Mouse (Mus musculus): Measurements from ENCODE around the gene Miga1. TPM values are rescaled to one million over a fixed set of nuclear protein-coding genes. Genes with fewer than 3 reads are reported as not detected.
A peak's percentile ranks its signal among the peaks of the same experiment; 100 is the strongest.

Miga1 gene
- polyA plus RNA-seq (2016; fragmentation: Nextera tagmentation; extraction: Ambion mirVana) = 24.2 and 25.8 TPM in 2 replicates

DNA sequence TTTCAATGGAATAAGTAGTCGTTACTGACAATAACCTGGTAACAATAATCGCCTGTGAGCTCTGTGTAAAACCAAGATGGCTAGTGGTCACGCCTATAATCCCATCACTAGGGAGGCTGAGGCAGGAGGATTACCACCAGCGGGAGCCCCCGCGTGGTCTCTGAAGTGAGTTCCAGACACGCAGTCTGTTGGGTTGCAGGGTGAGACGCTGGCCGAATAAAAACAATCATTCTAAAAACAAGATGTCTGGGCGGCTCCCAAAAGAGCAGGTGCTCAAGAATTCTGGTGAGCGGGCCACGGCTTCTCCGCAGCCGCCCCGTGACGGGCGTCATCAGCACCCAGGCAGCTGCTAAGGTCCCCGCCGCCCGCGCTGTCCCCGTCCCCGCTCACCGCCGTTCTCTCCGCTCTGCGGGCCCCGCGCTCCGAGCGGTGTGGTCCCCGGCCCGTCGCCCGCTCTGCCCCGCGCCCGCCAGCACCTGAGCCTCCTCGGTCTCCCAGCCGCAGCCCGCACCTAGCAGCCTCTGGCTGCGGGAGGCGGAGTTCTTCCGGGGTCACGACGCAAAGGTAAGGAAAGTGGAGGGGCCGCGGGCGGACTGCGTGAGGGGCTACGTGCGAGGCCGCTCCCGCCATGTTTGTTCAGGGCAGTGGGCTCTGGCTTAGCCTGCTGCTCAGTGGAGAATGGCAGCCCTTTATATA, at the start of gene Miga1:
TSS of gene Miga1 (minus strand) at position 546 of the 696 bp plus-strand sequence.
- Histone ChIP-seq H3K36me3 (peaks cover 21% of the 10 kb centered on the region), H3K4me1 (peaks cover 6% of the 10 kb centered on the region; the same call in 1 of the 2 replicates), H3K27ac (replicated peaks) (peak within 1 kb of the TSS; percentile 56), H3K27me3 (no peaks in the 10 kb centered on the region), H3K4me2 (replicated peaks) (peak within 1 kb of the TSS; percentile 50), H3K4me3 (peak within 1 kb of the TSS; percentile 92), H3K9ac (replicated peaks) (peak within 1 kb of the TSS; percentile 80), H3K9me3 (no peaks in the 10 kb centered on the region)
- 3% methylated on average over 54 of the region's 54 CpGs for WGBS
- ATAC-seq (ENCODE audit: low FRiP score, low read depth) = peak; percentile 94

DNA sequence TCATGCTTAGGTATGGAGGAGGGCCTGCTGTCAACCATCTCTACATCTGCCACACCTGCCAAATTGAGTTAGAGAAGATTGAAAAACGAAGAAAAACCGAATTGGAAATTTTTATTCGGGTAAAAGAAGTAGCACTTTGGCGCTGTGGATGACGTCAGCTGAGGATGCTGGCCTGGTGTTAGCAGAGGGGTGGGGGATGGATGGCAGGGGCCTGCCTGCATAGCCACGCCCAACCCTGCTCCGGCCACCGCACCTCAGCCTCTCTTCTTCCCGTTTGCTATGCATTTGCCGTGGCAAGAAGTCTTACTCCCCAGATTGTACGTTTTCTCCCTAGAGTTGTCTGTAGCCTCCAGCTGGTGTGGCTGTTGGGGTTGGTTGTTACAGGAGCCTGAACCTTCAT, 43.9 kb upstream of the Miga1 start:
- peaks cover 68% of the 10 kb centered on the region for H3K36me3 ChIP-seq
- WGBS = 76% methylated on average over 11 of the region's 11 CpGs
- no peak overlapping the region for H3K9ac ChIP-seq (replicated peaks)
- H3K9me3 ChIP-seq = no peaks in the 10 kb centered on the region
- H3K27me3 ChIP-seq = no peaks in the 10 kb centered on the region
- no peak overlapping the region for H3K4me2 ChIP-seq (replicated peaks)
- no peak overlapping the region for H3K4me3 ChIP-seq
- ATAC-seq (ENCODE audit: low FRiP score, low read depth) = no peak
- no peaks in the 10 kb centered on the region for H3K4me1 ChIP-seq
- H3K27ac ChIP-seq (replicated peaks) = no peak overlapping the region

DNA sequence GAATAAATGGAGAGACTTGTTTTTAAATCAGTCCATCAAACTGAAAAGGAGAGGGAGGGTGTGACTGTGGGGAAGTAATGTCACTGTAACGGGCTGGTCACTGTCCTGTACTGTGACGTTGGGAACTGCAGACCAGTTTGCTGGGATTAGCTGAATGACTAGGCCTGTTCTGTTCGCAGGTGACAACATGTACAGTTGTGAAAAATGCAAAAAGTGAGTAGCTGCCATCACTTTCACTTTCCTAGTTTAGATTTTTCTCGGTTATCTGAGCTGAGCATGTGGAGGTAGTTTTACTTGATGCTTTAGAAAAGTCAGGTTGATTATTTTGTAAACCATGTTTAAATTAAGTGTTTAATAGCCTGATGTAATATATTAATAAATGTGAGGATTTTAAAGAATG, 35.9 kb upstream of the Miga1 start:
- Histone ChIP-seq H3K4me2 (replicated peaks) (no peak overlapping the region), H3K9ac (replicated peaks) (no peak overlapping the region), H3K9me3 (no peaks in the 10 kb centered on the region), H3K36me3 (peaks cover 60% of the 10 kb centered on the region), H3K27ac (replicated peaks) (no peak overlapping the region), H3K27me3 (no peaks in the 10 kb centered on the region), H3K4me1 (no peaks in the 10 kb centered on the region), H3K4me3 (no peak overlapping the region)
- 92% methylated on average over 4 of the region's 4 CpGs for WGBS
- no peak for ATAC-seq (ENCODE audit: low FRiP score, low read depth)

DNA sequence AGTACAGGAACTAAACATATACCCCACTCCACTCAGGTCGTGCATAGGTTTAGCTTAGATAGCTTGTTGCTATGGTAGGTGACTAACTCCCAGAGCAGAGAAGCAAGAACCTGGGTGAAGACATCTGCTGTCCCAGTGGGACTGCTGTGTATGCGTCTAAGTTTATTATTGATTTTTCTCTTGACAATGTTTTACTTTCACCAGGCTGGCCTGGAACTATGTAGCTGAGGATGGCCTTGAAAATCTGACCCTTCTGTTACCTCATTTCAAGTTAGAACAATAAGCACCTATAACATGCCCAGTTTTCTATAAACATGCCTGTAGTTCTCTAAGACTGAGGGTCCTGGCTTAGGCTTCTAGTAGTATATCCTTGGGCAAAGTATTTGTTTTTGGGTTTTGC, 24.0 kb upstream of the Miga1 start:
- Histone ChIP-seq H3K4me3 (no peak overlapping the region), H3K4me2 (replicated peaks) (no peak overlapping the region), H3K27ac (replicated peaks) (no peak overlapping the region), H3K9me3 (no peaks in the 10 kb centered on the region), H3K4me1 (no peaks in the 10 kb centered on the region), H3K9ac (replicated peaks) (no peak overlapping the region), H3K27me3 (no peaks in the 10 kb centered on the region), H3K36me3 (peaks cover 83% of the 10 kb centered on the region)
- no peak for ATAC-seq (ENCODE audit: low FRiP score, low read depth)
- 95% methylated on average over 2 of the region's 2 CpGs for WGBS

DNA sequence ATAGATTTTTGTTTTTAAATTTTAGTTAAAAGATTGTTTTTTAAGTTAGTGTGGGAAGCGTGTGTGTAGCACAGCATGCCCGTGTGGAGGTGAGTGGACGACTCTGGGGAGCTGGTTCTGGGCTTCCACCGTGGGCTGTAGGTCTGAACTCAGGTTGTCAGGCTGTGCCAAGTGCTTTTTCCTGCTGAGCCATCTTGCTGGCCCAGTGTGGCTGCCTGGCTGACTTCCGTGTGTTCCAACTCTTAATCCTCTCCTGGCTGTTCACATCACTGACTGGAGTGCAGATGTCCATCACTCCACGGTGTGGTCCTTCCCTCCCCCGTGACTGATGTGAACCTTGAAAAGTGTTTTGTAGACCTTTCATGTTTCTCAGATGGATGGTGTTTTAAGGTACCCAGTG, 18.9 kb upstream of the Miga1 start:
- Histone ChIP-seq H3K4me3 (no peak overlapping the region), H3K4me1 (no peaks in the 10 kb centered on the region), H3K27me3 (no peaks in the 10 kb centered on the region), H3K27ac (replicated peaks) (no peak overlapping the region), H3K36me3 (peaks cover 43% of the 10 kb centered on the region), H3K9ac (replicated peaks) (no peak overlapping the region), H3K4me2 (replicated peaks) (no peak overlapping the region), H3K9me3 (no peaks in the 10 kb centered on the region)
- WGBS = 81% methylated on average over 7 of the region's 7 CpGs
- no peak for ATAC-seq (ENCODE audit: low FRiP score, low read depth)

DNA sequence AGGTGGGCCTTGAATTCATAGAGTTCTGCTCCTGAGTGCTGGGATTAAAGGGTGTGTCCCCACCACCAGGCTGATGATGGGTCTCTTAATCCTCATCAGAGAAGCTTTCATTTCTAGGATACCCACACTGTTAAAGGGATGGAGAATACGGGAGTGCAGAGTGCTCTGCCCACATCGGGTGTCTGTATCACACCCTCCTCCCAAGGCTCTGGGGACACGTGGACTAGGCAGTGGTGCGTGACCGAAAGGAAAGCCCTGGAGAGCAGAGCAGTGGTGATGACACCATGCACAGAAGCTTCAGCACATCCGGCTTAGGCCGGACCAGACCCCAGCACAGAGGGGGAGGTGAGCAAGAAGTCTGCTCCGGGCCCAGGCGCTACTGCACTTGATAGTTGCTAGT, 16.5 kb upstream of the Miga1 start:
- no peak overlapping the region for H3K27ac ChIP-seq (replicated peaks)
- H3K9me3 ChIP-seq = no peaks in the 10 kb centered on the region
- WGBS = 77% methylated on average over 9 of the region's 9 CpGs
- no peak overlapping the region for H3K4me3 ChIP-seq
- H3K36me3 ChIP-seq = peaks cover 21% of the 10 kb centered on the region
- H3K4me2 ChIP-seq (replicated peaks) = no peak overlapping the region
- no peaks in the 10 kb centered on the region for H3K27me3 ChIP-seq
- no peak overlapping the region for H3K9ac ChIP-seq (replicated peaks)
- ATAC-seq (ENCODE audit: low FRiP score, low read depth) = no peak
- H3K4me1 ChIP-seq = peaks cover 11% of the 10 kb centered on the region; the same call in 1 of the 2 replicates

DNA sequence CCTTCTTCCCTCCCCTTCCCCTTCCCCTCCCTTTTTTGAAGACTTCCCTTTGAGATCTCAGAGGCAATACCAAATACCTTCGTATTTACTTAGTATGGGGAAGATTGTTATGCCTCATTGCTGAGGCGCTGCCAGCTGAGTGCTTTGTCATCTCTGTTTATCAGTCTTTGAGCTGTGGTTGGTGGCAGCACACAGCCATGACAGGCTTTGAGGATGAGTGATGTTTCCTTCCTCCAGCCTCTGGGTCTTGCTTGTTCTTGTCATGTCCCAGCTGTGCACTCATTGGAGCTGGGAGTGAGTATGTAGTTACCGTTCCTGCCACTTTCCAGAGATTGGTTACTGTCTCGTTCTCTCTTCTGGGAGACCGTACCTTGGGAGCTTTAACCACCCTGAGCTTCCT, 15.2 kb upstream of the Miga1 start:
- H3K27me3 ChIP-seq = no peaks in the 10 kb centered on the region
- H3K9ac ChIP-seq (replicated peaks) = no peak overlapping the region
- no peak overlapping the region for H3K27ac ChIP-seq (replicated peaks)
- no peak overlapping the region for H3K4me2 ChIP-seq (replicated peaks)
- peaks cover 16% of the 10 kb centered on the region; the same call in 1 of the 2 replicates for H3K4me1 ChIP-seq
- no peak overlapping the region for H3K4me3 ChIP-seq
- H3K9me3 ChIP-seq = no peaks in the 10 kb centered on the region
- H3K36me3 ChIP-seq = peaks cover 11% of the 10 kb centered on the region
- 91% methylated on average over 5 of the region's 5 CpGs for WGBS
- ATAC-seq (ENCODE audit: low FRiP score, low read depth) = no peak

DNA sequence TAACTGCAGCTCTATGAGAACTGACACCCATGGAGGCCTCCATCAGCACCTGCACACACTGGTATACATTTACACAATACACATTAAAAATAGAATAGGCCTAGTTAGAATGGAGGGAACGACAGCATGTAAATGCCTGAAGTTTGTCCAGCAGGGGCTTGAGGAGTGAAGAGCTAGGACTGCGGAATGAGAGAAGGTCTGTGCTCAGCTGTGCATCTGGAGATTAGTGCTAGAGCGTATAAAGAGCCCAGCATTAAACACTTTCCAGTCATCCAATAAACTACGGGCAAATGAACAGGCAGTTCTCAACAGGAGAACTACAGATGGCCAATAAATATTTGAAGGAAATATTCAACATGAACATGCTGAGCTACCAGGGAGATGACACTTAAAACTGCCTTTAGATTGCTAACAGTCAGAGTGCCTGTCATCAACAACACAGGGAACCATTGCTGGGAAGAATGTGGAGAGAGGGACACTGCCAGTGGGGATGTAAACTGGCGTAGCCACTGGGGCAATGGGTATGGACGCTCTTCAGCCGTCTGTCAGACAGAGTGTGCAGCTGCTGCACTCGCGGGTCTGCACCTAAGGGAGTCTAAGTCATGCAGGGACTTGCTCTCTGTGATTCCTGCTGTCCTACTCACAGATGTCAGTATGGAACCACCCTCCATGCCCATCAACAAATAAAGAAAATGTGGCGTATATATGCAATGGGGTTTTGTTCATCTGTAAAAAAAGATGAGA, 13.4 kb upstream of the Miga1 start:
- H3K36me3 ChIP-seq = peaks cover 2% of the 10 kb centered on the region; the same call in 1 of the 2 replicates
- WGBS = 74% methylated on average over 10 of the region's 10 CpGs
- no peaks in the 10 kb centered on the region for H3K27me3 ChIP-seq
- H3K27ac ChIP-seq (replicated peaks) = 0 out of 2 replicates have a peak overlapping the region, but pooled peaks have one; percentile 20
- peaks cover 21% of the 10 kb centered on the region; the same call in 1 of the 2 replicates for H3K4me1 ChIP-seq
- no peak for ATAC-seq (ENCODE audit: low FRiP score, low read depth)
- no peak overlapping the region for H3K4me3 ChIP-seq
- no peak overlapping the region for H3K4me2 ChIP-seq (replicated peaks)
- no peak overlapping the region for H3K9ac ChIP-seq (replicated peaks)
- no peaks in the 10 kb centered on the region for H3K9me3 ChIP-seq

DNA sequence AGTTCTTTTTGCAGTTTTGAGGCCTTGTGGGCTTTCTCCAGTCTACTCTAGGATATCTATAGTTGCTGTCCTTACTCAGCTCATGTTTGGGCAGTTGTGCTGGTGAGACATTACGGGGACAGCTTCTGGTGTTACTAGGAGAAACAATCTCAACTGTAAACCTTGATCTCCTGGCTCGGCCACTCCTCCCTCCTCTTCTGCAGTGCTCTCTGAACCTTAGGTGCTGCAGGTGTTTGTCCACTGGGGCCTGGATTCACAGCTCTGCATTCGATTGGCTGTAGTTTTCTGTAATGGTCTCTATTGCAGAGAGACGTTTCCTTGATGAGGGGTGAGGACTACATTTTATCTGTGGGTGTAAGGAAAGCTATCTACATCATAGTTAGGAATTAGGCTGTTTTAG, 12.1 kb upstream of the Miga1 start:
- Histone ChIP-seq H3K4me3 (no peak overlapping the region), H3K9me3 (no peaks in the 10 kb centered on the region), H3K27me3 (no peaks in the 10 kb centered on the region), H3K9ac (replicated peaks) (no peak overlapping the region), H3K36me3 (no peaks in the 10 kb centered on the region), H3K4me2 (replicated peaks) (no peak overlapping the region), H3K4me1 (peaks cover 30% of the 10 kb centered on the region), H3K27ac (replicated peaks) (no peak overlapping the region)
- ATAC-seq (ENCODE audit: low FRiP score, low read depth) = no peak
- WGBS = 94% methylated on average over 4 of the region's 4 CpGs

DNA sequence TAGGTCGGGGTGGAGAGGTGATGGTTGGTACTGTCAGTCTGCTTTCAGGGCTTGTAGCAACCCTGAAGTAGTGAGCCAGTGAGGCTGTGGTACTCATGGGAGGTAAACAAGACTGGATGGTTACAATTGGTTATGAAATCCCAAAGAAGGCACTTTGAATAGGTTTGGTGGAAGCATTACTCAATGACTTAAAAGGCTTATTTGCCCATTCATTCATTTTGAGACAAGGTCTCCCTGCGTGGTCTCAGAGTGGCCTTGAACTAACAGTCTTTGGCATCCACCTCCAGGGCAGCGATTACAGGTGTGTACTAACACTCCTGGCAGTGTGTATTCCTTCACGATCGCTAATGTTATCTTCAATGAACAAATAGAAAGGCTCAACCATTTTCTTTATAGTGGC, 10.8 kb upstream of the Miga1 start:
- H3K4me1 ChIP-seq = peaks cover 32% of the 10 kb centered on the region
- no peak overlapping the region for H3K27ac ChIP-seq (replicated peaks)
- no peaks in the 10 kb centered on the region for H3K27me3 ChIP-seq
- no peaks in the 10 kb centered on the region for H3K9me3 ChIP-seq
- ATAC-seq (ENCODE audit: low FRiP score, low read depth) = no peak
- no peak overlapping the region for H3K4me3 ChIP-seq
- H3K4me2 ChIP-seq (replicated peaks) = no peak overlapping the region
- H3K36me3 ChIP-seq = no peaks in the 10 kb centered on the region
- WGBS = 90% methylated on average over 5 of the region's 5 CpGs
- no peak overlapping the region for H3K9ac ChIP-seq (replicated peaks)

DNA sequence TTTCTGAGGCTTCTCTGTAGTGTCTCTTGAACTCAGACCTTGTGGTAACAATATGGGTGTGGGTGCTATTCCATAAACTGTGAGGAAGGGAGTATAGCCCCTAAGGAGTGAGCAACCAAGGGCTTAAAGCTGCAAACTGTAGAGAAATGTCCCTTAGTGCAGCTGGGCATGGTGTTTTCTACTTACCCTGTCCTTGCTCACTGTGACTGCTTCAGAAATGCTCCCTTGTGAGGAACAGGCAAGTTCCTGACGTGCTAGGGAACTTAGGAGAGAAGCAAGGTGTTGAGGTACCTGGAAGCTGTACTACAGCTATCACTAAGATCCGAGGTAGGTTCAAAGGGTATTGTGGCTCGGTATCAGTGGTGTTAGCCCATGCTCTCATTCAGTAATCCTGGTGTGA, 10.2 kb upstream of the Miga1 start:
- no peak overlapping the region for H3K27ac ChIP-seq (replicated peaks)
- ATAC-seq (ENCODE audit: low FRiP score, low read depth) = no peak
- H3K4me2 ChIP-seq (replicated peaks) = no peak overlapping the region
- no peak overlapping the region for H3K4me3 ChIP-seq
- no peaks in the 10 kb centered on the region for H3K9me3 ChIP-seq
- 89% methylated on average over 3 of the region's 3 CpGs for WGBS
- H3K4me1 ChIP-seq = peaks cover 32% of the 10 kb centered on the region
- H3K9ac ChIP-seq (replicated peaks) = no peak overlapping the region
- H3K27me3 ChIP-seq = no peaks in the 10 kb centered on the region
- H3K36me3 ChIP-seq = no peaks in the 10 kb centered on the region

DNA sequence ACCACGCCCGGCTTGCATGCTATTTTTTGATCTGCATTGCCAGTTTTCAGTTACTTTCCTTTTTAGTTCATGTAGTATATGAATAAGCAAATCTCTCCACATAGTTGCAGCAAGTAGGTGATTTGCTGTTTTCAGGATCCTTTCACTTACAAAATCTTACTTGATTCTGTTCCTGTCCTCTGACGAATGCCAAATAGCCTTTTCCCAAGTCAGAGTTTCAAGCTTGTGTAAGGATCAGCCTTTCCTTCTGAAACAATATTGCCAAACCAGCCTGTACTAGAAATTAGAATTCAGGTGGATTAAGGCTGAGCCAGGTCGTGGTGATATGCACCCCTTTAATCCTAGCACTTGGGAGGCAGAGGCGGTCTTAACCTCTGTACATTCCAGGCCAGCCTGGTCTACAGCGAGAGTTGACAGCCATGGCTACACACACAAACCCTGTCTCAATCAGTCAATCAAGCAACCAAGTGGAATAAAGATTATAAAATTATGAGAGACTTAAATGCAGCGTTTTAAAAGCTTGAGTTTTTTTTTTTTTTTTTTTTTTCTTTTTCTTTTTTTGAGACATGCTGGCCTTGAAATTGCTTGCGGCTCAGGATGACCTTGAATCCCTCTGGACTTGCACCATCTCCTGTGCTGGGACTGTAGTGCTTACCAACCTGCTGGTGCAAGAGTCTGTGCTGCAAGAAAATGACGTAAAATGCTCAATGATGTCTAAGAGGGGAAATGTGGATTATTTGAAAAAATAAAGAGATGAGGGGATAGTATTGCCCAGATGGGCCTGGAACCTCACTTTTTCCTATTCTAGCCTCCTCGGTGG, 8.0 kb upstream of the Miga1 start:
- Histone ChIP-seq H3K4me2 (replicated peaks) (no peak overlapping the region), H3K36me3 (no peaks in the 10 kb centered on the region), H3K9me3 (no peaks in the 10 kb centered on the region), H3K4me1 (peaks cover 26% of the 10 kb centered on the region), H3K27me3 (no peaks in the 10 kb centered on the region), H3K27ac (replicated peaks) (no peak overlapping the region), H3K9ac (replicated peaks) (no peak overlapping the region), H3K4me3 (no peak overlapping the region)
- WGBS = 83% methylated on average over 10 of the region's 10 CpGs
- ATAC-seq (ENCODE audit: low FRiP score, low read depth) = no peak
